Mouse (Mus musculus): Measurements from ENCODE around the gene Rasa3.

Rasa3 gene

GRCm38 (mm10) chr8:13677413-13677883 is at the start of gene Rasa3:
Gene Rasa3 (minus strand): TSS chr8:13677603.
- DNase-seq = peak; percentile 96 to 98

GRCm38 (mm10) chr8:13725722-13726121 is 48.3 kb upstream of the Rasa3 start:
- DNase-seq = peak; percentile 44 to 77

- DNase-seq = no peak
Measured at GRCm38 (mm10) chr8:13718980-13719379, 41.6 kb upstream of the Rasa3 start.

GRCm38 (mm10) chr8:13708514-13708913 is 31.1 kb upstream of the Rasa3 start:
- no peak for DNase-seq

- no peak for DNase-seq
Measured at GRCm38 (mm10) chr8:13706918-13707317, 29.5 kb upstream of the Rasa3 start.

GRCm38 (mm10) chr8:13705668-13706067 is 28.3 kb upstream of the Rasa3 start, which contains the start of gene Cfap97d2:
Gene Cfap97d2 (plus strand): TSS chr8:13705889.
- DNase-seq = peak; percentile 46 to 73

- DNase-seq = peak in 1 of 2 experiments; percentile 3
Measured at GRCm38 (mm10) chr8:13704301-13704700, 26.9 kb upstream of the Rasa3 start.

GRCm38 (mm10) chr8:13703756-13704155 is 26.4 kb upstream of the Rasa3 start:
- DNase-seq = peak; percentile 5

- DNase-seq = peak; percentile 4 to 21
Measured at GRCm38 (mm10) chr8:13702755-13703154, 25.4 kb upstream of the Rasa3 start.

- DNase-seq = peak in 1 of 2 experiments; percentile 1
Measured at GRCm38 (mm10) chr8:13699323-13699949, 22.0 kb upstream of the Rasa3 start.

- DNase-seq = no peak
Measured at GRCm38 (mm10) chr8:13698281-13698680, 20.9 kb upstream of the Rasa3 start.

- peak; percentile 81 to 86 for DNase-seq
Measured at GRCm38 (mm10) chr8:13697681-13698080, 20.3 kb upstream of the Rasa3 start.

GRCm38 (mm10) chr8:13697196-13697595 is 19.8 kb upstream of the Rasa3 start:
- DNase-seq = no peak

GRCm38 (mm10) chr8:13696157-13696556 is 18.8 kb upstream of the Rasa3 start:
- peak; percentile 2 to 6 for DNase-seq

GRCm38 (mm10) chr8:13695203-13695867 is 17.9 kb upstream of the Rasa3 start:
- peak; percentile 5 to 6 for DNase-seq

GRCm38 (mm10) chr8:13694735-13695134 is 17.3 kb upstream of the Rasa3 start:
- DNase-seq = peak; percentile 1 to 5

- DNase-seq = peak; percentile 88 to 90
Measured at GRCm38 (mm10) chr8:13692302-13693066, 15.1 kb upstream of the Rasa3 start.

GRCm38 (mm10) chr8:13689331-13689730 is 11.9 kb upstream of the Rasa3 start:
- peak in 1 of 2 experiments; percentile 3 for DNase-seq

- peak; percentile 45 to 60 for DNase-seq
Measured at GRCm38 (mm10) chr8:13688461-13688860, 11.1 kb upstream of the Rasa3 start.

GRCm38 (mm10) chr8:13687941-13688340 is 10.5 kb upstream of the Rasa3 start:
- peak in 1 of 2 experiments; percentile 37 for DNase-seq

GRCm38 (mm10) chr8:13687101-13687717 is 9.8 kb upstream of the Rasa3 start:
- DNase-seq = no peak

GRCm38 (mm10) chr8:13686426-13686825 is 9.0 kb upstream of the Rasa3 start:
- no peak for DNase-seq

All from cerebellum, postnatal 25 days (tissue).